Mouse (Mus musculus) kidney, embryonic 14.5 days (tissue): ENCODE data around the gene Atp5e. TPM values are rescaled to one million over a fixed set of nuclear protein-coding genes. Genes with fewer than 3 reads are reported as not detected.

Source experiments
- ATAC-seq: fragments of 200-750 bp; cut with Nextera tagmentation; 2 replicates; pipeline ENCODE4 v1.8.0; 2017; ENCODE audit warnings: moderate number of reproducible peaks, mild to moderate bottlenecking, moderate TSS enrichment, moderate library complexity; ENCODE audit not compliant: low FRiP score, low TSS enrichment
- H3K27ac ChIP-seq: fragments of 300-500 bp; sonication (generic); 2 replicates; pipeline ENCODE4 v1.5.1; 2014; ENCODE audit warnings: low read depth, mild to moderate bottlenecking, low read length, moderate library complexity, mixed read lengths
- H3K27me3 ChIP-seq: fragments of 300-500 bp; sonication (generic); 2 replicates; pipeline ENCODE4 v1.6.1; 2014; ENCODE audit warnings: mild to moderate bottlenecking, low read length; ENCODE audit not compliant: control insufficient read depth, insufficient read depth
- H3K36me3 ChIP-seq: fragments of 300-500 bp; sonication (generic); 2 replicates; pipeline ENCODE4 v1.6.1; 2014; ENCODE audit warnings: low read length, mixed read lengths; ENCODE audit not compliant: control insufficient read depth, insufficient read depth
- H3K4me1 ChIP-seq: fragments of 300-500 bp; sonication (generic); 2 replicates; pipeline ENCODE4 v1.6.1; 2014; ENCODE audit warnings: low read length, mixed read lengths; ENCODE audit not compliant: control insufficient read depth, insufficient read depth
- H3K4me2 ChIP-seq: fragments of 300-500 bp; sonication (generic); replicated peaks from 2 replicates; pipeline ENCODE4 v1.6.1; 2014; ENCODE audit warnings: low read depth, mild to moderate bottlenecking, low read length
- H3K4me3 ChIP-seq: fragments of 300-500 bp; sonication (generic); 2 replicates; pipeline ENCODE4 v1.5.1; 2014; ENCODE audit warnings: mild to moderate bottlenecking, low read length
- H3K9ac ChIP-seq: fragments of 300-500 bp; sonication (generic); 2 replicates; pipeline ENCODE4 v1.6.1; 2014; ENCODE audit warnings: low read depth, mild to moderate bottlenecking, low read length, moderate library complexity
- H3K9me3 ChIP-seq: fragments of 300-500 bp; sonication (generic); 2 replicates; pipeline ENCODE4 v1.6.1; 2016; ENCODE audit warnings: low read length; ENCODE audit not compliant: control insufficient read depth
- WGBS: fragments of 180-500 bp; shearing (Covaris S2); extraction: QIAGEN DNeasy Blood & Tissue Kit; methylation state at CpG from one replicate; pipeline ENCODE4 v1.1.7; 2014; 5-methylcytosine and 5-hydroxymethylcytosine counted together
- polyA plus RNA-seq: library from polyadenylated mRNA; unstranded; fragments of >200 nt; fragmentation: Nextera tagmentation; extraction: Ambion mirVana; gene quantifications from 2 replicates; pipeline ENCODE4 v1.2.1, GENCODE M21; 2014

Gene Atp5e
- polyA plus RNA-seq = 829 and 1,167 TPM in 2 replicates

DNA sequence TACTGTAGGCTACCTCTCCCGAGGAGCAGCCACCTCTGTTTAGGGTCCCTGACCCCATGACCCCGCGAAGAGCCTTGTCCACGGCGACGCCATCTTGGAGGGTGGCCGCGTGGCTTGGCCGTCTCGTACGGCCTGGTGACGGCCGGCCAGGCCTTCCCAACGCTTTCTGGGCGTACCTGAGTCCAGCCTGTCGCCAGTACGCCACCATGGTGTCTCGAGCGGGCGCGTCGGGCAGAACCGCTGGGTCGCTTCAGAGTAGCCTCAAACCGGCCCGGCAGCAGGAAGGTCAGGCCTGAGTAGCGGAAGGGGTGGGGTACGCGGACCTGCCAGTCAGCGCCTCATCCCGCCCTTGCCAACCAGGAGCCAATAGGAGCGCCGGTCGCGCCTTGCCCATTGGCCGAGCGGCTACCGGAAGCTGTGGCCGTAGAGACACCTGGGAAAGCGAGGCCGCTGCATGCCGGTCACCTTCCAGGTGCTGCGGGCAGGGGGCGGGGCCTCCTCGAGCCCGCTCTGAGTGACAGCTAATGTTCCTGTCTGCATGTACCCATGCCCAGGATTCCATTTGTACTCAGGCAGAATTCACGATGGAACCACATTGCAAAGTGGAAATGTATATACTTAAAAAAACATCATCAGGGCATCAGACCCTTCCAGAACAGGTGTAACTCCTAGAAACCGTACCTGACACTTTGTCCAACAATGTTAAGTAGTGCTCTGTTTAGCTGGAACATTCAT lies at the start of gene Atp5e:
TSS of gene Atp5e (minus strand) at position 317 of the 735 bp plus-strand sequence.
- H3K27me3 ChIP-seq = no peaks in the 10 kb centered on the region
- H3K4me3 ChIP-seq = peak within 1 kb of the TSS; percentile 81
- peak within 1 kb of the TSS; percentile 95 for H3K4me2 ChIP-seq
- WGBS = 3% methylated on average over 48 of the region's 48 CpGs
- H3K27ac ChIP-seq = peak within 1 kb of the TSS; percentile 79; the same call in 1 of the 2 replicates
- no peaks in the 10 kb centered on the region for H3K9me3 ChIP-seq
- peaks cover 57% of the 10 kb centered on the region for H3K36me3 ChIP-seq
- peak within 1 kb of the TSS; percentile 85 for H3K9ac ChIP-seq
- ATAC-seq = peak; percentile 100
- peaks cover 7% of the 10 kb centered on the region; the same call in 1 of the 2 replicates for H3K4me1 ChIP-seq

GRCm38 (mm10) chr2:174509825-174510224 lies 45.9 kb upstream of the Atp5e start:
- Histone ChIP-seq H3K4me2 (no peak overlapping the region), H3K4me1 (no peaks in the 10 kb centered on the region), H3K9ac (no peak overlapping the region), H3K4me3 (no peak overlapping the region), H3K36me3 (no peaks in the 10 kb centered on the region), H3K27ac (no peak overlapping the region), H3K9me3 (no peaks in the 10 kb centered on the region), H3K27me3 (no peaks in the 10 kb centered on the region)
- ATAC-seq = no peak
- WGBS = 92% methylated on average over 8 of the region's 8 CpGs

- H3K27me3 ChIP-seq = no peaks in the 10 kb centered on the region
- H3K27ac ChIP-seq = no peak overlapping the region
- no peak overlapping the region for H3K9ac ChIP-seq
- ATAC-seq = no peak
- no peak overlapping the region for H3K4me3 ChIP-seq
- no peaks in the 10 kb centered on the region for H3K36me3 ChIP-seq
- no peaks in the 10 kb centered on the region for H3K4me1 ChIP-seq
- H3K4me2 ChIP-seq = no peak overlapping the region
- WGBS = 73% methylated on average over 4 of the region's 4 CpGs
- no peaks in the 10 kb centered on the region for H3K9me3 ChIP-seq
These were observed 44.1 kb upstream of the Atp5e start for GRCm38 (mm10) chr2:174507998-174508397.

- Histone ChIP-seq H3K27me3 (no peaks in the 10 kb centered on the region), H3K27ac (no peak overlapping the region), H3K4me3 (no peak overlapping the region), H3K9me3 (no peaks in the 10 kb centered on the region), H3K9ac (no peak overlapping the region), H3K36me3 (no peaks in the 10 kb centered on the region), H3K4me2 (no peak overlapping the region), H3K4me1 (0 out of 2 replicates have a peak, but pooled peaks cover 4% of the 10 kb centered on the region)
- peak; percentile 77; the same call in 1 of the 2 replicates for ATAC-seq
- WGBS = 48% methylated on average over 25 of the region's 25 CpGs
These were observed 39.0 kb upstream of the Atp5e start for GRCm38 (mm10) chr2:174502831-174503460.

DNA sequence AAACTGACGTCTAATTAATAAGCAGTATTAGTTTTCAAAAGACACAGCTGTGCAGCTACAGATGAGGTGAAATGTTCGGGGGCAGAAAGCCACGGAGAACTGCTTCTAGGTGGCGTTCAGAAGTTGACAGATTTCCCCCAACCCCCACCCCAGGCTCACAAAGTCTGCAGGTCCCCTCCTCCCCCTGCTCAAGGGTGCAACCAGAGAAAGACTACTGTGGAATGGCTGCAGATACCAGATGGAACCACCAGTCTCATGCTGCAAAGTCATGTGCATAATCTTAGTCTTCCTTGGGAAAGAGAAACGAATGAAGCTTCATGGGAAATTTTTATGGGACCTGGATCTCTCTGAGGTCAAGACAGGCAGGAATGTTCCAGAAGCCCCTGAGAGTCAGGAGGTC lies 38.4 kb upstream of the Atp5e start:
- H3K27me3 ChIP-seq = no peaks in the 10 kb centered on the region
- 38% methylated on average over 5 of the region's 5 CpGs for WGBS
- H3K36me3 ChIP-seq = no peaks in the 10 kb centered on the region
- no peak overlapping the region for H3K9ac ChIP-seq
- ATAC-seq = no peak
- no peak overlapping the region for H3K4me2 ChIP-seq
- no peak overlapping the region for H3K27ac ChIP-seq
- no peaks in the 10 kb centered on the region for H3K9me3 ChIP-seq
- H3K4me3 ChIP-seq = no peak overlapping the region
- H3K4me1 ChIP-seq = 0 out of 2 replicates have a peak, but pooled peaks cover 4% of the 10 kb centered on the region

DNA sequence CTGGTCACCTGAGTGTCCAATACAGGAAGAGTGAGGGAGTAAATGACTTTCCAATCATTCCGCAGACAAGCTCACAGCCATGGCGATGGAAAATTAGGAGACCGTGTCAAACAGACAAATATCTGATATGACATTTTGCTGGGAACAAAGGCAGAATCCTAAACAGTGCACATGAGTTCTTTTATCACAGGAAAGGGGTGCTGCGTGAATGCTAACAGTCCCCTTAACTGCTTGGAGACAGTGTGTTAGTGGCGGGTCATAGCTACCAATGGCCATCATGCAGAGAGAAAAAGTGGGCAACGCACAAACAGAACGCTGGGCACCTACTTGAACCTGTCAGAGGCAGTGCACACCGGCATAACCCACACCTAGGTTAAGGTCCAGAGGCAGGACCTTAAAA lies 37.6 kb upstream of the Atp5e start:
- 91% methylated on average over 8 of the region's 8 CpGs for WGBS
- H3K27me3 ChIP-seq = no peaks in the 10 kb centered on the region
- no peaks in the 10 kb centered on the region for H3K36me3 ChIP-seq
- no peak overlapping the region for H3K9ac ChIP-seq
- H3K4me2 ChIP-seq = no peak overlapping the region
- no peaks in the 10 kb centered on the region for H3K9me3 ChIP-seq
- ATAC-seq = no peak
- H3K4me3 ChIP-seq = no peak overlapping the region
- H3K4me1 ChIP-seq = 0 out of 2 replicates have a peak, but pooled peaks cover 4% of the 10 kb centered on the region
- H3K27ac ChIP-seq = no peak overlapping the region

- no peak for ATAC-seq
- no peaks in the 10 kb centered on the region for H3K36me3 ChIP-seq
- H3K9ac ChIP-seq = no peak overlapping the region
- no peak overlapping the region for H3K27ac ChIP-seq
- H3K9me3 ChIP-seq = no peaks in the 10 kb centered on the region
- H3K27me3 ChIP-seq = no peaks in the 10 kb centered on the region
- no peak overlapping the region for H3K4me2 ChIP-seq
- 0 out of 2 replicates have a peak, but pooled peaks cover 4% of the 10 kb centered on the region for H3K4me1 ChIP-seq
- H3K4me3 ChIP-seq = no peak overlapping the region
- 85% methylated on average over 14 of the region's 14 CpGs for WGBS
These were observed 37.1 kb upstream of the Atp5e start for GRCm38 (mm10) chr2:174500814-174501503.

DNA sequence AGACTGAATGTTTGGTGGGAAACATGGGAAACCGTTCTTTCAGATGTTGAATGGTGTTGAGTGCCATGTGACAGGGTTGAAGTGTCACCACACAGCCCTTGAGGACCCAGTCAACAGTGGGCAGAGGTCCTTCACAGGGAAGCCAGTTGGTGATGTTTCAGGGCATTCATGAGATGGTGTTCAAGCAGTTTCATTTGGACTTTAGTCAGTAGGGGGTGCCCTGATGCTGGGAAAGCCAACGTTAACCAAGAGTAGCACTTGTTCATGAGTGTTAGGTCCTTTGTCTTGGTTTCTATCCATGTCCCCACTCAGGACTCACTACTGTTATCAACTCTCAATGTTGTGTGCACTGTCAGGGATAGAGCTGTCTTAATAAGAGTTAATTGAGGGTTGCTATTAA lies 29.0 kb upstream of the Atp5e start:
- no peak for ATAC-seq
- Histone ChIP-seq H3K9ac (no peak overlapping the region), H3K27ac (no peak overlapping the region), H3K4me2 (no peak overlapping the region), H3K4me3 (no peak overlapping the region), H3K36me3 (no peaks in the 10 kb centered on the region), H3K9me3 (peaks cover 4% of the 10 kb centered on the region; the same call in 1 of the 2 replicates), H3K27me3 (no peaks in the 10 kb centered on the region), H3K4me1 (no peaks in the 10 kb centered on the region)
- 77% methylated on average over 2 of the region's 2 CpGs for WGBS
